Mouse (Mus musculus): Measurements from ENCODE around the gene Ubac1. TPM values are rescaled to one million over a fixed set of nuclear protein-coding genes. Genes with fewer than 3 reads are reported as not detected.

The Ubac1 gene
- polyA plus RNA-seq, 1 experiment from 2014 or later: 97.0 TPM

DNA sequence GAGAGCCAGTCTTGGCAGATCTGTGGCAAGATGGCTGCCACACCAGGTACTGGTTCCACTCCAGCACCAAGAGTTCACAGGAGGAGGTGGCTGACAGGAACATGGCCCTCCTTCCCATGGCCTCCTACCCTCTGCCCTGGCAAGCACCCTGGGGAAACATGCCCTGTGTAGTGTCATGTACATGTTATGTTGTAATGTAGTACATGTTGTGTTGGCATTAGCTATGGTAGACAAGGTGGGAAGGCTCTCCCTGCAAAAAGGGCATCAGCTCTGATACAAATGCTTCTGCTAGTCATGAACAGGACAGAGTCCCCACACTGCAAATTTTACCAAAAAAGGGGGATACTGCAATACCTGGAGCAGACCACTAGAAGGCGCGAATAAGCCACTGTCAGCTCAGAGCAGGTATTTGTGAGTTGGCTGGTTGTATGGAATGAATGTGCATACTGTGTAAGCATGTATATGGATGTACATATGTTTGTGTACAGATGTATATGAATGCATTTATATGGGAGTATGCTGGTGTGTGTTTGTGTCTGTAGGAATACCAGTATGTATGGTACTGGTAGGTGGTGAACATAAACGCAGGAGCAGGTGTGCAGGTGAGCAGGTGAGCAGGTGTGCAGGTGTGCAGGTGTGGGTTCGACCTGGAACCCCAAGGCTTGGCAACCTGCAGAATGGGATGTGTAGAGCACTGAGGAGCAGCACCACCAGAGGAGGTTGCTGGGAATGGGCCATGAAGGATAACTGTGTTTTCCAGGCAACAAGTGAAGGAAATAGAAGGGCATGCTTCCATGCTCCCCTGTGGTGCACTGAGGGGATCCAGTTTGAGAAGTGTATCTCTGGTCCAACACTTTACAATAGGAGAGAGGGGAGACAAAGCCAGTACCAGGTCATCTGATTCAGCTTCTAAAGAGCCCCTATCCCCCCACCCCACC, 2.9 kb upstream of the Ubac1 start:
- no peak for ATAC-seq (ENCODE audit: extremely low read depth, insufficient number of reproducible peaks, low FRiP score, low TSS enrichment)
- peaks cover 18% of the 10 kb centered on the region for H3K4me1 ChIP-seq
- no peak overlapping the region for H3K9ac ChIP-seq
- 0 out of 2 replicates have a peak, but pooled peaks cover 7% of the 10 kb centered on the region for H3K27me3 ChIP-seq (replicated peaks)
- no peak overlapping the region for H3K27ac ChIP-seq (replicated peaks)
- H3K9me3 ChIP-seq: no peaks in the 10 kb centered on the region
- no peaks in the 10 kb centered on the region for H3K36me3 ChIP-seq
- H3K4me2 ChIP-seq: no peak overlapping the region
- 29% methylated on average over 4 of the region's 4 CpGs for WGBS
- no peak overlapping the region for H3K4me3 ChIP-seq

DNA sequence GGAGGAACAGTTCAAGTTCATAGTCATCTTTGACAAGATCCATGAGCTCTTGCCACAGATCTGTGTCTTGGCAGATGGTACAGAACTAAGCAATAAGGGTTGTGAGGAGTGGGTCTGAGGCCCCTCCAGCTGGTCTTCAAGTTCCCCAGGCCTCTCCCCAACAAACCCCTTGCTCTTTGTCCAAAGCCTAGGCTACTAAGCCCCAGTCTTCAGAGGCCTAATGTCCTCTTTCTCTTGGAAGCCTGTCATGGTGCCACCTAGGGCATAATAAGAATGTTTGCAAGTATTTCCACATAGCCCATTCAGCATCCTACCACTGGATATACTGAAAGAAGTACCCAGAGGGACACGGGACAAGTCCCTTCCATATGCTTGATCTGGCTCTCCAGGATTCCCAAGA, 1.1 kb upstream of the Ubac1 start:
- no peak overlapping the region for H3K4me3 ChIP-seq
- no peaks in the 10 kb centered on the region for H3K9me3 ChIP-seq
- no peak overlapping the region for H3K4me2 ChIP-seq
- no peak overlapping the region for H3K9ac ChIP-seq
- no peak overlapping the region for H3K27ac ChIP-seq (replicated peaks)
- no peaks in the 10 kb centered on the region for H3K36me3 ChIP-seq
- ATAC-seq (ENCODE audit: extremely low read depth, insufficient number of reproducible peaks, low FRiP score, low TSS enrichment): no peak
- no peaks in the 10 kb centered on the region for H3K27me3 ChIP-seq (replicated peaks)
- WGBS: 81% methylated on average over 1 of the region's 1 CpGs
- H3K4me1 ChIP-seq: peaks cover 36% of the 10 kb centered on the region

GRCm38 (mm10) chr2:26022258-26022565, 665 bp upstream of the Ubac1 start:
- Histone ChIP-seq H3K4me2 (peak overlapping the region; percentile 74), H3K27me3 (replicated peaks) (no peaks in the 10 kb centered on the region), H3K9me3 (no peaks in the 10 kb centered on the region), H3K9ac (peak overlapping the region; percentile 65), H3K4me1 (peaks cover 40% of the 10 kb centered on the region), H3K27ac (replicated peaks) (peak overlapping the region; percentile 56), H3K36me3 (no peaks in the 10 kb centered on the region), H3K4me3 (peak overlapping the region; percentile 81)
- WGBS: 75% methylated on average over 8 of the region's 8 CpGs
- ATAC-seq (ENCODE audit: extremely low read depth, insufficient number of reproducible peaks, low FRiP score, low TSS enrichment): no peak

DNA sequence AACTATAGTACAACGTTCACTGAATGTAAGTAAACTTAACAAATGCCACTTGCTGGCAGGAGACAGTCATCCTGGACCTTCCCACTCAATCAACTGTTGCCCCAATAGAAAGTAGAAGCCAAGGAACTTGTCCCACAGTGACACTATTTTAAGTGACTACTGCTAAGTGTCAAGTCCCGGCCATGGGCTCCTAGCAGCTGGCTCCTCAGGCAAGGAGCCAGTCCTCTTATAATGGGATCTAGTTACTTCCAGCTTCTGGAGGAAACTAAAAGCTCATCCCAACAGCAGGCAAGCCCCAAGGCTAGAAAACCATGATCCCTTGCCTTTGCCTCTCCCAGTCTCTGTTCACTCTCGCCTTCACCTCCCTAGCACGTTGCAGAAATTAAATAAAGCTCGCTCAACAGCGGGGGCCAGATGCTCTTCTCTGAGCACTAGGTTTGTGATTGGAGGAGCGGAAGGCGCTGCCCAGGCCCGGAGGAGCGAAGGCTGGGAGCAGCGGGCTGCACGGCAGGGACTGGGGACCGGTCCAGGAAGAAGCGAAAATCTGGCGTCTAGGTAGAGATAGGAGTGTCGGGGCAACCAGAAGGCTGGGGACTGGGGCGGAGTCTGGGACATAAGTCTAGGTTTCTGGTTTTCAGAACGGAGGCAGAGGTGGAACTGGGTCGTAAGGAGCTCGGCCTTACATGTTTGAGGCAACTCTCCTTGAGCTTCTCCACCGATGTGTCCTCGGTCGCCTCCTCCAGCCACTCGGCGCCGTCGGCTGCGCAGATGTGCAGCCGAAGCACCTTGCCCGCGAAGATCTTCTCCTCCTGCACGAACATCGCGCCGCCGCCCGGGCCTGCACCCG, 610 bp downstream of the Ubac1 start:
- Histone ChIP-seq H3K36me3 (peaks cover 2% of the 10 kb centered on the region), H3K27ac (replicated peaks) (peak overlapping the region; percentile 96), H3K4me2 (peak overlapping the region; percentile 74), H3K4me1 (peaks cover 45% of the 10 kb centered on the region), H3K9me3 (no peaks in the 10 kb centered on the region), H3K9ac (peak overlapping the region; percentile 92), H3K27me3 (replicated peaks) (no peaks in the 10 kb centered on the region), H3K4me3 (peak overlapping the region; percentile 81)
- WGBS: under 1% methylated on average over 38 of the region's 38 CpGs
- 0 out of 2 replicates have a peak, but pooled peaks have one; percentile 20 for ATAC-seq (ENCODE audit: extremely low read depth, insufficient number of reproducible peaks, low FRiP score, low TSS enrichment)

DNA sequence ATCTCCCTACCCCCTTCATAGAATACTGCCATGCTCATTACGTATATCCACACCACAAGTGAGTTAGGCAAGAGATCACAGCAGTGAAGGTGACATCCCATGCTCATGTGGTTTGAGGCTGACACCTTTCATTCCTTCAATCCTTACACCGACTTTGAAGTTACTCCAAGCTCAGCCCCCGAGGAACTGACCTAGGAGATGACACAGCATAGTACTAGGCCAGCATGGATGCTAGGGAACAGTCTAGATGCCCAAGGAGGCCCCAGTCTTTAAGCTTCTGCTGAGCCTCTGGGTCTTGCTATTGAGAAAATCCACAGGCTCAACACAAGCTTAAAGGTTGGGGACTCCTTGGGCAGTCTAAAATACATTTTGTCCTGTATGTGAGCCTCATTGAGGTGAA, 1.6 kb downstream of the Ubac1 start:
- Histone ChIP-seq H3K9ac (peak overlapping the region; percentile 92), H3K9me3 (no peaks in the 10 kb centered on the region), H3K4me3 (peak overlapping the region; percentile 81), H3K27me3 (replicated peaks) (no peaks in the 10 kb centered on the region), H3K4me2 (peak overlapping the region; percentile 74), H3K4me1 (peaks cover 45% of the 10 kb centered on the region), H3K36me3 (peaks cover 13% of the 10 kb centered on the region), H3K27ac (replicated peaks) (peak overlapping the region; percentile 96)
- 64% methylated on average over 3 of the region's 3 CpGs for WGBS
- no peak for ATAC-seq (ENCODE audit: extremely low read depth, insufficient number of reproducible peaks, low FRiP score, low TSS enrichment)

- H3K4me1 ChIP-seq: peaks cover 58% of the 10 kb centered on the region
- peak overlapping the region; percentile 31 for H3K4me2 ChIP-seq
- no peak overlapping the region for H3K27ac ChIP-seq (replicated peaks)
- peak overlapping the region; percentile 38; the same call in 1 of the 2 replicates for H3K9ac ChIP-seq
- H3K27me3 ChIP-seq (replicated peaks): no peaks in the 10 kb centered on the region
- H3K4me3 ChIP-seq: no peak overlapping the region
- WGBS: 45% methylated on average over 4 of the region's 4 CpGs
- H3K36me3 ChIP-seq: peaks cover 39% of the 10 kb centered on the region
- H3K9me3 ChIP-seq: no peaks in the 10 kb centered on the region
- ATAC-seq (ENCODE audit: extremely low read depth, insufficient number of reproducible peaks, low FRiP score, low TSS enrichment): no peak
Measured at GRCm38 (mm10) chr2:26017326-26017725, 4.2 kb downstream of the Ubac1 start.

DNA sequence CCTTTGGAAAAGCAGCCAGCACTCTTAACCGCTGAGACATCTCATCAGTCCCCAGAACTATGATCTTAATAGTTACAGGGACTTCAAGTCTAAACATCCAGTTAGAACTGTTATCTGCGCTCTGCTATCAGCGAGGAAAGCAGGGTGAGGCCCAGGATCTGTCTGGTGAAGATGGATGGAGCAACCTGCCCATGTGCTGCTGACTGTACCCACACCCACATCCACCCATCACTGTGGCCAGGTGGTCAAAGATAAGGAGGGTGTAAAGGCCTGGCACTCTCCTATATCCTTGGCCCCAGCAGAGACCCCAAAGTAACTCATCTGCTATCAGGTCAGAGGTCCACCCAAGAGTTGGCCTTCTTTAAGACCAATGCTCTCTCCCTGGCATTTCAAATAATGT, 7.9 kb downstream of the Ubac1 start:
- Histone ChIP-seq H3K4me2 (peak overlapping the region; percentile 31; the same call in 1 of the 2 replicates), H3K27ac (replicated peaks) (no peak overlapping the region; the same call in 1 of the 2 replicates), H3K27me3 (replicated peaks) (no peaks in the 10 kb centered on the region), H3K36me3 (peaks cover 75% of the 10 kb centered on the region), H3K9ac (no peak overlapping the region), H3K9me3 (no peaks in the 10 kb centered on the region), H3K4me1 (peaks cover 35% of the 10 kb centered on the region), H3K4me3 (no peak overlapping the region)
- peak; percentile 62; the same call in 1 of the 2 replicates for ATAC-seq (ENCODE audit: extremely low read depth, insufficient number of reproducible peaks, low FRiP score, low TSS enrichment)
- WGBS: 72% methylated on average over 3 of the region's 3 CpGs

- no peaks in the 10 kb centered on the region for H3K9me3 ChIP-seq
- 65% methylated on average over 1 of the region's 1 CpGs for WGBS
- H3K4me3 ChIP-seq: no peak overlapping the region
- H3K27me3 ChIP-seq (replicated peaks): no peaks in the 10 kb centered on the region
- H3K27ac ChIP-seq (replicated peaks): no peak overlapping the region
- H3K4me1 ChIP-seq: peaks cover 16% of the 10 kb centered on the region
- H3K4me2 ChIP-seq: peak overlapping the region; percentile 31; the same call in 1 of the 2 replicates
- H3K36me3 ChIP-seq: peaks cover 98% of the 10 kb centered on the region
- H3K9ac ChIP-seq: no peak overlapping the region
- no peak for ATAC-seq (ENCODE audit: extremely low read depth, insufficient number of reproducible peaks, low FRiP score, low TSS enrichment)
Measured at GRCm38 (mm10) chr2:26011420-26011819, 10.1 kb downstream of the Ubac1 start.

DNA sequence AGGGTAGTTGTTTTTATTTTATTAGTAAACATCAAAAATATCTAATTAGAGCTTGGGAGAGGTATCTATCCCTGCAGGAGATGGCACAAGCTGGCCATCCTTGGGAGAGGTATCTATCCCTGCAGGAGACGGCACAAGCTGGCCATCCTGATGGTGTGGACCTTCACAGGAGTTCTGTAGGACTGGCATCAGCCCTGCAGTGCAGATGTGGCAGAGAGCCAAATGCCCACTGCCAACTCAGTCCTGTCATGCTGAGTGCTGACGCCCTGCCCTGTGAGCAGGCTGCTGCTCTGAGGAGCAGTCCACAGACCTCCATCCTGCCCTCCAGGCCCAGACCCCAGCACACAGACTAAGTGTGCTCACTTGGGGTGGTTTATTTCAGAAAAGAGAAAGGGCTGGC, 19.5 kb downstream of the Ubac1 start:
- Histone ChIP-seq H3K36me3 (peaks cover 99% of the 10 kb centered on the region), H3K9me3 (no peaks in the 10 kb centered on the region), H3K4me2 (no peak overlapping the region), H3K27ac (replicated peaks) (no peak overlapping the region), H3K9ac (peak overlapping the region; percentile 40; the same call in 1 of the 2 replicates), H3K4me3 (no peak overlapping the region), H3K27me3 (replicated peaks) (no peaks in the 10 kb centered on the region), H3K4me1 (no peaks in the 10 kb centered on the region)
- no peak for ATAC-seq (ENCODE audit: extremely low read depth, insufficient number of reproducible peaks, low FRiP score, low TSS enrichment)
- 91% methylated on average over 2 of the region's 2 CpGs for WGBS

GRCm38 (mm10) chr2:26001136-26001535, 20.4 kb downstream of the Ubac1 start:
- peaks cover 99% of the 10 kb centered on the region for H3K36me3 ChIP-seq
- H3K9ac ChIP-seq: no peak overlapping the region
- H3K27ac ChIP-seq (replicated peaks): no peak overlapping the region
- no peak overlapping the region for H3K4me3 ChIP-seq
- H3K4me2 ChIP-seq: no peak overlapping the region
- H3K4me1 ChIP-seq: no peaks in the 10 kb centered on the region
- no peaks in the 10 kb centered on the region for H3K9me3 ChIP-seq
- no peaks in the 10 kb centered on the region for H3K27me3 ChIP-seq (replicated peaks)
- no peak for ATAC-seq (ENCODE audit: extremely low read depth, insufficient number of reproducible peaks, low FRiP score, low TSS enrichment)
- WGBS: 94% methylated on average over 5 of the region's 5 CpGs

- H3K4me3 ChIP-seq: no peak overlapping the region
- no peak overlapping the region for H3K9ac ChIP-seq
- no peak overlapping the region for H3K4me2 ChIP-seq
- no peak overlapping the region for H3K27ac ChIP-seq (replicated peaks)
- ATAC-seq (ENCODE audit: extremely low read depth, insufficient number of reproducible peaks, low FRiP score, low TSS enrichment): no peak
- peaks cover 75% of the 10 kb centered on the region for H3K36me3 ChIP-seq
- H3K9me3 ChIP-seq: no peaks in the 10 kb centered on the region
- no peaks in the 10 kb centered on the region for H3K4me1 ChIP-seq
- no peaks in the 10 kb centered on the region for H3K27me3 ChIP-seq (replicated peaks)
- WGBS: 79% methylated on average over 3 of the region's 3 CpGs
Measured at GRCm38 (mm10) chr2:25997716-25998115, 23.8 kb downstream of the Ubac1 start.

All from heart, embryonic 13.5 days (tissue).